Mouse (Mus musculus): ENCODE data around the gene F830045P16Rik.

DNA sequence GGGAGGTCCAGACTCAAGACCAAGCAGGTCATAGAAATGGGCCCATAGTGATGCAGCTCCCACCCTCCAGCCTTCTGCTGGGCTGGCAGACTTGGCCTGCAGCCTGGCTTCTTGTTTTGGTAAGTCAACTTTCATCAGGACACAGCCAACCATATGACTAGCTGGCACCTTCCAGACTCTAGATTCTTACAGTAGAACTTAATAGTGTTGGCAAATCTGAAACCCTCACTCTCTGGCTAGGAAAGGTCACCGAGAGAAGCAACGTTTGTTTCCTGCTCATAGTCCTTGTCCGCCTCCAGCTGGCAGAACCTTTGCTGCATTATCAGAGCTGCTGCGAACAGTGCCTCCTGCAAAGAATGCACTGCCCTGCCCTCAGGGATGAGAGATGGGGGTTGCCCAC, 1.5 kb upstream of the F830045P16Rik start:
- TF ChIP-seq POLR2A (IDR thresholded peaks at IDR 0.05; ENCODE audit: low read depth, low read length) (no peak), BHLHE40 (IDR thresholded peaks at IDR 0.05; ENCODE audit: low read depth, low read length) (no peak), CTCF (conservative IDR thresholded peaks at IDR 0.05 in 1 of 2, IDR thresholded peaks at IDR 0.05 in 1 of 2; ENCODE audit: low read depth in 2 of 2, low read length in 2 of 2) (no peak), HCFC1 (IDR thresholded peaks at IDR 0.05; ENCODE audit: low read depth, low read length) (no peak), GABPA (IDR thresholded peaks at IDR 0.05; ENCODE audit: insufficient replicate concordance, low read depth, low read length) (no peak), RAD21 (IDR thresholded peaks at IDR 0.05; ENCODE audit: low read depth, low read length) (no peak), SMC3 (IDR thresholded peaks at IDR 0.05; ENCODE audit: low read depth, low read length) (no peak), ZNF384 (IDR thresholded peaks at IDR 0.05; ENCODE audit: low read depth, low read length) (no peak)
